25 mouse cellular contexts compared by ENCODE assay signal in genomic region chr5:130084271-130084670, GRCm38 (mm10). TPM values are rescaled to one million over a fixed set of nuclear protein-coding genes. Genes with fewer than 3 reads are reported as not detected.
DNase-seq lines count a peak whose midpoint lies in the region; ATAC-seq and TF ChIP-seq lines count a peak whose summit lies in the region.
"Had no signal": no experiment of that assay in that cellular context is flagged by ENCODE, and none has a peak within 500 bp of the region (broad histone marks: within the 10 kb centered on the region; RNA-seq: fewer than 3 reads in every experiment).

No protein-coding gene starts in this region.

- H3K27ac ChIP-seq in gastrocnemius, adult 2 months: peak overlapping the region; percentile 16
- no peak overlapping the region; the same call in 1 of the 2 replicates for H3K27ac ChIP-seq in limb, embryonic 14.5 days (replicated peaks; ENCODE audit: low read depth, low read length)
- no peak overlapping the region for H3K27ac ChIP-seq in limb, embryonic 10.5 days
- 0 out of 2 replicates have a peak overlapping the region, but pooled peaks have one; percentile 19 for H3K27ac ChIP-seq in testis, adult 2 months (ENCODE audit: control insufficient read depth, insufficient read depth, low read depth, low read length)
- H3K27ac ChIP-seq in stomach, postnatal 0 days (replicated peaks): 0 out of 2 replicates have a peak overlapping the region, but pooled peaks have one; percentile 1
- H3K27ac ChIP-seq: heart, embryonic 10.5 days; hindbrain, embryonic 15.5 days; liver, embryonic 13.5 days; lung, embryonic 15.5 days; neural tube, embryonic 12.5 days had no signal

- no peak for DNase-seq in gastrocnemius, adult 2 months
- no peak for DNase-seq in gastrocnemius, postnatal 4 days (ENCODE audit: low spot score in 2 of 2)
- DNase-seq in limb, embryonic 14.5 days (ENCODE audit: low spot score): peak; percentile 29
- DNase-seq in limb, embryonic 10.5 days (ENCODE audit: low spot score): no peak
- no peak for DNase-seq in testis, postnatal 10 days (ENCODE audit: low spot score)
- DNase-seq in stomach, postnatal 0 days (ENCODE audit: low spot score): no peak
- no peak for DNase-seq in thymus, adult 18-20 months
- DNase-seq: adrenal gland, adult 2 months; cerebellum, adult 8-10 months; cerebellum, postnatal 36 days; heart, postnatal 4 days; liver, embryonic 13.5 days; right cerebral cortex, postnatal 14 days; spleen, adult 18-20 months; thymus, postnatal 4 days had no signal

- H3K9ac ChIP-seq in limb, embryonic 14.5 days (ENCODE audit: low read depth, low read length, severe bottlenecking): no peak overlapping the region
- no peak overlapping the region for H3K9ac ChIP-seq in stomach, postnatal 0 days (ENCODE audit: low read length)
- H3K9ac ChIP-seq: hindbrain, embryonic 15.5 days; limb, embryonic 12.5 days; liver, embryonic 13.5 days; lung, embryonic 15.5 days; neural tube, embryonic 12.5 days had no signal

- peaks cover 7% of the 10 kb centered on the region; the same call in 1 of the 2 replicates for H3K36me3 ChIP-seq in limb, embryonic 14.5 days (ENCODE audit: control insufficient read depth, insufficient read depth, low read length)
- peaks cover 56% of the 10 kb centered on the region for H3K36me3 ChIP-seq in limb, embryonic 10.5 days
- H3K36me3 ChIP-seq in testis, adult 2 months (ENCODE audit: control insufficient read depth, insufficient read depth, low read length): no peaks in the 10 kb centered on the region
- no peaks in the 10 kb centered on the region for H3K36me3 ChIP-seq in stomach, postnatal 0 days (ENCODE audit: control insufficient read depth, insufficient read depth, low read length)
- H3K36me3 ChIP-seq: lung, embryonic 15.5 days had no signal

- no peaks in the 10 kb centered on the region for H3K27me3 ChIP-seq in limb, embryonic 14.5 days (ENCODE audit: control insufficient read depth, insufficient read depth, low read length)
- no peaks in the 10 kb centered on the region for H3K27me3 ChIP-seq in limb, embryonic 10.5 days (ENCODE audit: low read depth, poor library complexity, severe bottlenecking)
- H3K27me3 ChIP-seq in testis, adult 2 months (ENCODE audit: control insufficient read depth, insufficient read depth, low read length): no peaks in the 10 kb centered on the region
- H3K27me3 ChIP-seq in stomach, postnatal 0 days (ENCODE audit: control insufficient read depth, insufficient read depth, low read length): no peaks in the 10 kb centered on the region
- H3K27me3 ChIP-seq: hindbrain, embryonic 15.5 days; limb, embryonic 12.5 days; liver, embryonic 13.5 days; lung, embryonic 15.5 days; neural tube, embryonic 12.5 days had no signal

- no peaks in the 10 kb centered on the region for H3K9me3 ChIP-seq in limb, embryonic 14.5 days (ENCODE audit: control insufficient read depth, low read length)
- H3K9me3 ChIP-seq in limb, embryonic 10.5 days (replicated peaks): 0 out of 2 replicates have a peak, but pooled peaks cover 2% of the 10 kb centered on the region
- H3K9me3 ChIP-seq in stomach, postnatal 0 days (ENCODE audit: control insufficient read depth, low read length): no peaks in the 10 kb centered on the region
- H3K9me3 ChIP-seq: heart, embryonic 10.5 days; hindbrain, embryonic 15.5 days; lung, embryonic 15.5 days had no signal

- intact Hi-C loops in gastrocnemius, adult 2 months (cut with DNase I): no loop called here

- 67% methylated on average over 3 of the region's 3 CpGs for WGBS in limb, embryonic 14.5 days
- 93% methylated on average over 3 of the region's 3 CpGs for WGBS in limb, embryonic 10.5 days
- 61% methylated on average over 3 of the region's 3 CpGs for WGBS in stomach, postnatal 0 days

- ATAC-seq in limb, embryonic 14.5 days (ENCODE audit: low FRiP score, low read depth): no peak
- no peak for ATAC-seq in stomach, postnatal 0 days (ENCODE audit: low FRiP score, low TSS enrichment)
- ATAC-seq: CD4-positive, CD25-positive, alpha-beta regulatory T cell, adult 4 months; forebrain, embryonic 14.5 days had no signal

- TF ChIP-seq POLR2A in limb, embryonic 14.5 days (IDR thresholded peaks at IDR 0.05; ENCODE audit: borderline replicate concordance, extremely low read depth, insufficient read depth, insufficient read length): no peak
- no peak for TF ChIP-seq POLR2A in testis, adult 2 months (IDR thresholded peaks at IDR 0.05; ENCODE audit: control insufficient read depth, low read depth, low read length)

- H3K4me2 ChIP-seq in limb, embryonic 14.5 days (replicated peaks; ENCODE audit: low read depth, low read length, severe bottlenecking): no peak overlapping the region
- no peak overlapping the region for H3K4me2 ChIP-seq in stomach, postnatal 0 days (replicated peaks; ENCODE audit: low read depth)
- H3K4me2 ChIP-seq: hindbrain, embryonic 15.5 days; limb, embryonic 12.5 days; liver, embryonic 13.5 days; lung, embryonic 15.5 days; neural tube, embryonic 12.5 days had no signal

- H3K4me3 ChIP-seq in gastrocnemius, adult 2 months: no peak overlapping the region
- H3K4me3 ChIP-seq in limb, embryonic 14.5 days (replicated peaks; ENCODE audit: low read length): no peak overlapping the region
- no peak overlapping the region for H3K4me3 ChIP-seq in limb, embryonic 10.5 days
- no peak overlapping the region for H3K4me3 ChIP-seq in testis, adult 2 months (ENCODE audit: control insufficient read depth, low read depth, low read length)
- no peak overlapping the region for H3K4me3 ChIP-seq in stomach, postnatal 0 days (ENCODE audit: low read depth, low read length)
- H3K4me3 ChIP-seq: erythroblast, embryonic 14.5 days; heart, embryonic 10.5 days; hindbrain, embryonic 15.5 days; limb, embryonic 12.5 days; liver, embryonic 13.5 days; lung, embryonic 15.5 days; megakaryocyte, embryonic 14.5 days; neural tube, embryonic 12.5 days had no signal

- TF ChIP-seq EP300 in stomach, postnatal 0 days (optimal IDR thresholded peaks at IDR 0.05): no peak

- no peak for TF ChIP-seq CTCF in gastrocnemius, adult 2 months (IDR thresholded peaks at IDR 0.05)
- TF ChIP-seq CTCF in testis, adult 2 months (IDR thresholded peaks at IDR 0.05; ENCODE audit: control insufficient read depth, insufficient read depth, insufficient replicate concordance, low read depth, low read length): no peak
- TF ChIP-seq CTCF in stomach, postnatal 0 days (IDR thresholded peaks at IDR 0.05; ENCODE audit: low read depth): no peak

- no peaks in the 10 kb centered on the region; the same call in 1 of the 2 replicates for H3K4me1 ChIP-seq in limb, embryonic 14.5 days (ENCODE audit: control insufficient read depth, insufficient read depth, low read length)
- peaks cover 11% of the 10 kb centered on the region for H3K4me1 ChIP-seq in limb, embryonic 10.5 days
- peaks cover 2% of the 10 kb centered on the region for H3K4me1 ChIP-seq in testis, adult 2 months (ENCODE audit: control insufficient read depth, insufficient read depth, low read length)
- H3K4me1 ChIP-seq in stomach, postnatal 0 days (replicated peaks; ENCODE audit: control insufficient read depth, insufficient read depth): peaks cover under 1% of the 10 kb centered on the region; the same call in 1 of the 2 replicates

RNA-seq across cellular contexts. Expression of gene Tpst1, which starts 11.1 kb away (rescaled TPM):
- total RNA-seq in gastrocnemius, adult 2 months (2021): 1 to 10 TPM; 3.7 to 5.4 TPM
- total RNA-seq in gastrocnemius, postnatal 4 days (2021): 10 to 100 TPM; 40.6 to 41.8 TPM
- 59.3 and 68.2 TPM in 2 replicates for polyA plus RNA-seq in limb, embryonic 14.5 days (2012; rRNA removed)
- polyA plus RNA-seq in limb, embryonic 14.5 days (2014; fragmentation: Nextera tagmentation; extraction: Ambion mirVana): 114 and 117 TPM in 2 replicates
- polyA plus RNA-seq in limb, embryonic 10.5 days (2016; fragmentation: Nextera tagmentation; extraction: Ambion mirVana): 65.4 and 65.6 TPM in 2 replicates
- 58.7 and 59.6 TPM in 2 replicates for polyA plus RNA-seq in testis, adult 2 months (2012; rRNA removed)
- polyA plus RNA-seq in stomach, postnatal 0 days (2015; fragmentation: Nextera tagmentation; extraction: Ambion mirVana): 44.5 and 47.3 TPM in 2 replicates

RNA-seq across cellular contexts. Expression of gene Crcp, which starts 55.2 kb away (rescaled TPM):
- 10 to 100 TPM; 18.7 to 19.3 TPM for total RNA-seq in gastrocnemius, adult 2 months (2021)
- 10 to 100 TPM; 14.4 to 16.3 TPM for total RNA-seq in gastrocnemius, postnatal 4 days (2021)
- polyA plus RNA-seq in limb, embryonic 14.5 days (2012; rRNA removed): 16.6 and 24.2 TPM in 2 replicates
- 25.3 and 25.4 TPM in 2 replicates for polyA plus RNA-seq in limb, embryonic 14.5 days (2014; fragmentation: Nextera tagmentation; extraction: Ambion mirVana)
- polyA plus RNA-seq in limb, embryonic 10.5 days (2016; fragmentation: Nextera tagmentation; extraction: Ambion mirVana): 57.2 and 61.0 TPM in 2 replicates
- polyA plus RNA-seq in testis, adult 2 months (2012; rRNA removed): 56.0 and 56.5 TPM in 2 replicates
- 26.0 and 26.4 TPM in 2 replicates for polyA plus RNA-seq in stomach, postnatal 0 days (2015; fragmentation: Nextera tagmentation; extraction: Ambion mirVana)

RNA-seq across cellular contexts. Expression of gene Asl, which starts 55.2 kb away (rescaled TPM):
- 10 to 100 TPM in 1 of 2 experiments, 1 to 10 TPM in 1; 9.3 to 13.2 TPM for total RNA-seq in gastrocnemius, adult 2 months (2021)
- 10 to 100 TPM; 13.0 to 14.8 TPM for total RNA-seq in gastrocnemius, postnatal 4 days (2021)
- polyA plus RNA-seq in limb, embryonic 14.5 days (2012; rRNA removed): 21.5 and 24.5 TPM in 2 replicates
- 34.5 and 36.5 TPM in 2 replicates for polyA plus RNA-seq in limb, embryonic 14.5 days (2014; fragmentation: Nextera tagmentation; extraction: Ambion mirVana)
- 26.1 and 27.5 TPM in 2 replicates for polyA plus RNA-seq in limb, embryonic 10.5 days (2016; fragmentation: Nextera tagmentation; extraction: Ambion mirVana)
- polyA plus RNA-seq in testis, adult 2 months (2012; rRNA removed): 16.5 and 17.1 TPM in 2 replicates
- polyA plus RNA-seq in stomach, postnatal 0 days (2015; fragmentation: Nextera tagmentation; extraction: Ambion mirVana): 27.3 and 36.1 TPM in 2 replicates

Comparison
In these comparisons a context has a peak if more than half of its experiments do, and no peak if none do; other contexts are left out.
1. H3K27ac ChIP-seq: peak in gastrocnemius, adult 2 months (single experiment), testis, adult 2 months (single experiment) and stomach, postnatal 0 days (single experiment); none in limb, embryonic 14.5 days (single experiment) and limb, embryonic 10.5 days (single experiment).